Mouse (Mus musculus) heart, embryonic 11.5 days (tissue): ENCODE measurements around the gene Tmem177. TPM values are rescaled to one million over a fixed set of nuclear protein-coding genes. Genes with fewer than 3 reads are reported as not detected.

Source experiments
- ATAC-seq: fragments of 200-750 bp; cut with Nextera tagmentation; replicated peaks from 2 replicates; pipeline ENCODE4 v1.8.0; 2017; ENCODE audit warnings: moderate library complexity; ENCODE audit not compliant: insufficient number of reproducible peaks, low FRiP score, low TSS enrichment
- H3K27ac ChIP-seq: fragments of 300-500 bp; sonication (generic); 2 replicates; pipeline ENCODE4 v1.5.1; 2014; ENCODE audit warnings: mild to moderate bottlenecking, low read depth, low read length
- H3K27me3 ChIP-seq: fragments of 300-500 bp; sonication (generic); 2 replicates; pipeline ENCODE4 v1.6.1; 2014; ENCODE audit warnings: mild to moderate bottlenecking, low read length, mixed read lengths; ENCODE audit not compliant: control insufficient read depth, insufficient read depth
- H3K36me3 ChIP-seq: fragments of 300-500 bp; sonication (generic); 2 replicates; pipeline ENCODE4 v1.6.1; 2014; ENCODE audit warnings: mild to moderate bottlenecking, low read length, moderate library complexity, mixed read lengths; ENCODE audit not compliant: control insufficient read depth, insufficient read depth
- H3K4me1 ChIP-seq: fragments of 300-500 bp; sonication (generic); 2 replicates; pipeline ENCODE4 v1.6.1; 2014; ENCODE audit warnings: low read length; ENCODE audit not compliant: control insufficient read depth, insufficient read depth
- H3K4me2 ChIP-seq: fragments of 300-500 bp; sonication (generic); 2 replicates; pipeline ENCODE4 v1.6.1; 2014; ENCODE audit warnings: mild to moderate bottlenecking, moderate library complexity
- H3K4me3 ChIP-seq: fragments of 300-500 bp; sonication (generic); 2 replicates; pipeline ENCODE4 v1.5.1; 2014; ENCODE audit warnings: low read depth, low read length
- H3K9ac ChIP-seq: fragments of 300-500 bp; sonication (generic); 2 replicates; pipeline ENCODE4 v1.6.1; 2014; ENCODE audit warnings: mild to moderate bottlenecking, low read depth, low read length, moderate library complexity
- H3K9me3 ChIP-seq: fragments of 300-500 bp; sonication (generic); replicated peaks from 2 replicates; pipeline ENCODE4 v1.6.1; 2016; ENCODE audit warnings: low read length; ENCODE audit not compliant: control insufficient read depth
- WGBS: fragments of 180-500 bp; shearing (Covaris S2); extraction: QIAGEN DNeasy Blood & Tissue Kit; methylation state at CpG from one replicate; pipeline ENCODE4 v1.1.7; 2014; ENCODE audit not compliant: insufficient replicate concordance; 5-methylcytosine and 5-hydroxymethylcytosine counted together
- polyA plus RNA-seq: library from polyadenylated mRNA; unstranded; fragments of >200 nt; fragmentation: Nextera tagmentation; extraction: Ambion mirVana; gene quantifications from 2 replicates; pipeline ENCODE4 v1.2.1, GENCODE M21; 2014

The Tmem177 gene
- polyA plus RNA-seq, 1 experiment from 2014 or later, result 6.4 TPM

GRCm38 (mm10) chr1:119931421-119932150, 18.6 kb upstream of the Tmem177 start:
- no peak overlapping the region for H3K4me2 ChIP-seq
- no peaks in the 10 kb centered on the region for H3K27me3 ChIP-seq
- no peak overlapping the region for H3K4me3 ChIP-seq
- no peak for ATAC-seq
- no peaks in the 10 kb centered on the region for H3K9me3 ChIP-seq
- no peaks in the 10 kb centered on the region for H3K36me3 ChIP-seq
- no peaks in the 10 kb centered on the region for H3K4me1 ChIP-seq
- WGBS, result 75% methylated on average over 4 of the region's 4 CpGs
- no peak overlapping the region for H3K9ac ChIP-seq
- no peak overlapping the region for H3K27ac ChIP-seq

DNA sequence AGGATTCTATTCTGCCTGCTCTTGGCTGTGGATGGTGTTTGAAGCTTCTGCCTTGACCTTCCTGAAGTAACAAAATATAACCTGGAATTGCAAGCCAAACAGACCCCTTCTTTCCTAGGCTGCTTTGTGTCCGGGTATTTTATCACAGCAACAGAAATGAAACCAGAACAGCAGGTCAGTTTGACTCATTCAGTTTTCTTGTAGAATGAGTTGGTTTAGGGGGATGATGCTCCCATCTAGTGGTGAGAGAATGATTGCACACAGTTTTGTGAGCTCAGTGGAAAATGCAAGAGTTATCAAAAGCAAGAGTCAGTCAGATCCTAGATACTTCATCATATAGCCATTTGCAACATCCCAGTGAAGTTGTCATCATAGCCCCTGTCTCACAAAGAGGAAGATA, 16.7 kb upstream of the Tmem177 start:
- no peaks in the 10 kb centered on the region for H3K9me3 ChIP-seq
- H3K27me3 ChIP-seq, result no peaks in the 10 kb centered on the region
- H3K27ac ChIP-seq, result no peak overlapping the region
- no peak for ATAC-seq
- no peak overlapping the region for H3K9ac ChIP-seq
- H3K4me2 ChIP-seq, result no peak overlapping the region
- 53% methylated on average over 1 of the region's 1 CpGs for WGBS
- no peak overlapping the region for H3K4me3 ChIP-seq
- no peaks in the 10 kb centered on the region for H3K4me1 ChIP-seq
- no peaks in the 10 kb centered on the region for H3K36me3 ChIP-seq

DNA sequence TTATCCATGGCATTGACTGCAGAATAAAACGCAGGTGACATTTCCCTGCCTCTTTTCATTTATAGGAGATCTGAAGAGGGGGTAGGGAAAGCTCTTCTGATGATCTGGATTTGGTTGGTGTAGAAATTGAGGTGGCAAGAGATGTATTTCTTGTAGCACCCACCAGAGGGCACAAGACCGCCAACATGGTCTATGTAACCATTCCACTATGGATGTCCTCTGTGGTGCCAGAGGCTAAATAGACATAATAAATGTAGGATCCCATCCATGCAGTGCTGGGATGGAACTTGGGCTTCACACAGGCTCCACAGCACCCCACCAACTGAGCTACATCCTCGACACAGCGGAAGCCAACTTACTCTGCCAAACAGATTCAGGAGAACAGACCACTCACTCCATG, 6.3 kb upstream of the Tmem177 start:
- no peak overlapping the region for H3K9ac ChIP-seq
- H3K4me2 ChIP-seq, result no peak overlapping the region
- H3K9me3 ChIP-seq, result no peaks in the 10 kb centered on the region
- no peak for ATAC-seq
- H3K27ac ChIP-seq, result no peak overlapping the region
- H3K4me3 ChIP-seq, result no peak overlapping the region
- WGBS, result 54% methylated on average over 4 of the region's 4 CpGs
- no peaks in the 10 kb centered on the region for H3K27me3 ChIP-seq
- H3K36me3 ChIP-seq, result no peaks in the 10 kb centered on the region
- H3K4me1 ChIP-seq, result no peaks in the 10 kb centered on the region

- no peak for ATAC-seq
- Histone ChIP-seq H3K27me3 (no peaks in the 10 kb centered on the region), H3K9me3 (no peaks in the 10 kb centered on the region), H3K36me3 (no peaks in the 10 kb centered on the region), H3K27ac (no peak overlapping the region), H3K4me2 (no peak overlapping the region), H3K9ac (no peak overlapping the region), H3K4me3 (no peak overlapping the region), H3K4me1 (no peaks in the 10 kb centered on the region)
- WGBS, result 85% methylated on average over 5 of the region's 5 CpGs
These were observed 3.9 kb upstream of the Tmem177 start for GRCm38 (mm10) chr1:119916823-119917371.

DNA sequence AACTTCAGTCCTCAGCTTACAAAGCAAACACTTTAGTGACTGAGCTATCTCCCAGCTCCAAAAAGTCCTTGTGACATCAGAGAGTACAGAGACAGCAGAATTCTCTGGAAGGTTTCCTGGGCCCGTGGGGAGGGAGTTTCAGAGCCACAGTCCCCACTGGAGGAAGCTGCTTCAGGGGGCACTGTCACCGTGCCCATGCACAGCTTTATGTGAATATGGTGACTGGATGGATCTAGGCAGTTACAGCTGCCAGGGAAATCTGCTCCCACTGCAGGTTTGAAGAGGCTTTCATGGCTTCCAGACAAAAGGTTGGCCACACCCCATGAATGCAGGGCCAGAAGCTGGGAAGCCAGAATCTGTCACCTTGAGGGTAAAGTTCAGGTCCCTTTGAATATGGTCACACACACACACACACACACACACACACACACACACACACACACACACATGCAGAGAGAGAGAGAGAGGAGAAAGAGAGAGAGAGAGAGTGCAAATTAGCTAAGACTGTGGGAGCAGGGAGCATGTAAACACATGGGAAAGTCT, 5.7 kb downstream of the Tmem177 start:
- Histone ChIP-seq H3K36me3 (peaks cover 12% of the 10 kb centered on the region), H3K4me3 (no peak overlapping the region), H3K27ac (no peak overlapping the region), H3K9me3 (no peaks in the 10 kb centered on the region), H3K4me1 (0 out of 2 replicates have a peak, but pooled peaks cover 5% of the 10 kb centered on the region), H3K9ac (no peak overlapping the region), H3K27me3 (no peaks in the 10 kb centered on the region), H3K4me2 (no peak overlapping the region)
- 77% methylated on average over 2 of the region's 2 CpGs for WGBS
- no peak for ATAC-seq

GRCm38 (mm10) chr1:119903231-119903620, 9.8 kb downstream of the Tmem177 start:
- no peak overlapping the region for H3K9ac ChIP-seq
- no peak overlapping the region for H3K4me2 ChIP-seq
- H3K27me3 ChIP-seq, result no peaks in the 10 kb centered on the region
- 66% methylated on average over 6 of the region's 6 CpGs for WGBS
- H3K4me1 ChIP-seq, result 0 out of 2 replicates have a peak, but pooled peaks cover 5% of the 10 kb centered on the region
- no peaks in the 10 kb centered on the region for H3K9me3 ChIP-seq
- no peak for ATAC-seq
- H3K27ac ChIP-seq, result no peak overlapping the region
- H3K36me3 ChIP-seq, result no peaks in the 10 kb centered on the region
- no peak overlapping the region for H3K4me3 ChIP-seq

DNA sequence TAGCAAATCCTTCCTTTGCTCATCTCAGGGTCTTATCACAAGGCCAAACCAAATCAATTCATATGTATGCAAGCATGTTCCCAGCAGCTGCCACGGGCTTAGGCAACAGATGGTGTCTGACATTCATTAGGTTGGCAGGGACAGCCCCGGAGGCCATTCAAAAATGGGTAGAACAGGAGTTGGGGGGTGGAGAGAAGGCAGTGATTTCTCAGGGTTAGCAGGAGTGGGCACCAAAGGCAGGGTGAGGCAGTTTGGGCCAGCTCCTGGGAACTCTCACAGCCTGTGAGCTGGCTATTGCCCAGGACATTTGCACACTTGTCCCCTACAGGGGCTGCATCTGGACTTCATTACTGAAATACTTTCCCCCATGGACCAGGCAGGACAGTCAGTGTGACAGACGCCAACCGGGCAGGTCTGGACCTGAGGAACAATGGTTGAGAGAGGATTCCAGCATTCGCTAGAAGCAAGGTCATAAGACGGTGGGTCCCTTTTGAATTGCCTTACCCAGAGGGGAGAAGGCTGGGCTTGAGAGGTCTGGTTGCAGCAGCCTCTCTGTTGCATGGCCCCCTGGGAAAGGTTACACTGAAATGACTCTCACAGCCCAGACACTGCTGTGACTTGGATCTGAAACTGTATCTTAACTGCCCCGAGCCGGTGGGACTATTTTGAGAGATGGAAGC, 10.3 kb downstream of the Tmem177 start:
- ATAC-seq, result no peak
- Histone ChIP-seq H3K4me2 (no peak overlapping the region), H3K36me3 (no peaks in the 10 kb centered on the region), H3K9me3 (no peaks in the 10 kb centered on the region), H3K4me1 (0 out of 2 replicates have a peak, but pooled peaks cover 5% of the 10 kb centered on the region), H3K27me3 (no peaks in the 10 kb centered on the region), H3K27ac (no peak overlapping the region), H3K9ac (no peak overlapping the region), H3K4me3 (no peak overlapping the region)
- WGBS, result 51% methylated on average over 8 of the region's 8 CpGs

DNA sequence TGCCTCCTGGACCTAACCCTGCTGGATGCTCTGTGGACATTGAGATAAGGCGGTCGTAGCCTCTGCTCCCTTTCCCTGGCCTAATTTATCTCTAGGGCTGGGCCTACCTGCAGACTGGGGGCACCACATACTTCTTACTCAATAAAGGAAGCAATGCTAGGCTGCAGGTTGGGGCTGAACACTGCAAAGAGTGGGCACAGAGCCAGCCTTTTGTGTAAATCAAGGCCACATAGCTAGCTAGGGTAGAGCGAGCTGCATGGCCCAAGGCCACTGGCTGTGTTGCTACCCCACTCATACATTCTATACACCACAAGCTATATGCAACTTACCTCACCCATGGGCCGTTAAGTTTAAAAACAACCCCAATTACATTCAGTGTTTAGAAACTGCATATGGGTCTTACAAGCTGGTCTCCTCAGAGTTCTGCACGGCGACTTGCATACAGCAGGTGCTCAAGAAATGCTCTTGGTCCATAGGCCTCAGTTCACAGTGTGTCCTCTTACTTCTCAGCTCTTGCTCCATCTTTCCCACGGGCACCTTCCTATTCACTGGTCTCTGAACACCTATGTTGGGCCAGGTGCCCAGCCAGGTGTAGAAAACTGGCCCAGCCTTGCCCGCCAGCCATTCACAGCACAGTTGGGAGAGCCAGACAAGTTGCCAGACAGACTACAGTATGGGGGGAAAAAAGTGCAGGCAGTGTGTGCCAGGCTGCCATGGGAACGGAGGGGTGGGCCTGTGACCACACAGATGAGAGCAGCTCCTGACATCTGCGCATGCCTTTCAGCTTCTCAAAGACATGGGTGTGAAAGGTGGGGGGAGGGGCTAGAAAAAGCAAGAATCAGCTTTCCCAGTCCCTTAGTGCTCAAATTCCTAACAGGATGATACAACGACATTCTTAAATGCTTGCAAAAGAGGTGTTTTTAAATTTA, 13.5 kb downstream of the Tmem177 start:
- 76% methylated on average over 11 of the region's 11 CpGs for WGBS
- Histone ChIP-seq H3K36me3 (no peaks in the 10 kb centered on the region), H3K9me3 (no peaks in the 10 kb centered on the region), H3K27ac (no peak overlapping the region), H3K4me3 (no peak overlapping the region), H3K4me1 (0 out of 2 replicates have a peak, but pooled peaks cover 7% of the 10 kb centered on the region), H3K27me3 (no peaks in the 10 kb centered on the region), H3K4me2 (no peak overlapping the region), H3K9ac (no peak overlapping the region)
- no peak for ATAC-seq
